Mouse (Mus musculus) erythroblast, embryonic 14.5 days (primary cell): ENCODE data around the gene Eef2k.

Source experiments
- GATA1 ChIP-seq: IDR thresholded peaks from 2 replicates; pipeline ENCODE4 v1.6.1; 2012; ENCODE audit warnings: low read length, inconsistent platforms, mixed read lengths
- TAL1 ChIP-seq: IDR thresholded peaks from 3 replicates; pipeline ENCODE4 v1.6.1; 2012; ENCODE audit warnings: low read length, inconsistent platforms, mixed read lengths

GRCm38 (mm10) chr7:120838436-120839160 lies 4.0 kb upstream of the Eef2k start:
- TF ChIP-seq GATA1 (no peak), TAL1 (no peak)
